Mouse (Mus musculus) gastrocnemius, postnatal 36 days (tissue): ENCODE results near the gene Cap2. TPM values are rescaled to one million over a fixed set of nuclear protein-coding genes. Genes with fewer than 3 reads are reported as not detected.

ENCODE experiments used
- DNase-seq, 2 experiments: peaks; one replicate each; pipeline ENCODE4 v3.0.0; 2022
- intact Hi-C: fragments of 180-260 bp; cut with DNase I; formaldehyde crosslinking; loops from one replicate; pipeline ENCODE4 v1.15.1; 2025
- total RNA-seq, 2 experiments: library from RNA; stranded (reverse); gene quantifications; 2 replicates each; pipeline ENCODE4 v1.2.3; 2021

Cap2 gene
- total RNA-seq, 2 experiments from 2014 or later: 249 to 277 TPM

GRCm38 (mm10) chr13:46669048-46669619 is 167.5 kb downstream of the Cap2 start, which contains the start of gene Fam8a1:
TSS of gene Fam8a1 (plus strand) at chr13:46669522.
- intact Hi-C loops: no loop called here
- DNase-seq: peak; percentile 91 to 93

- DNase-seq: no peak
- intact Hi-C loops: no loop called here
Observed at GRCm38 (mm10) chr13:46669620-46670271, 168.1 kb downstream of the Cap2 start.

GRCm38 (mm10) chr13:46670514-46670913 is 168.9 kb downstream of the Cap2 start:
- intact Hi-C loops: no loop called here
- DNase-seq: no peak

GRCm38 (mm10) chr13:46674601-46675000 is 173.0 kb downstream of the Cap2 start:
- intact Hi-C loops: no loop called here

GRCm38 (mm10) chr13:46677721-46678120 is 176.1 kb downstream of the Cap2 start:
- intact Hi-C loops: no loop called here
- no peak for DNase-seq

More at GRCm38 (mm10) chr13:46674601-46675000, 173.0 kb downstream of the Cap2 start:
- no peak for DNase-seq

- DNase-seq: no peak
- intact Hi-C loops: loop anchor here (5.0 kb wide), 1 partner anchor 34 kb away; no protein-coding TSS in a partner anchor
Observed at GRCm38 (mm10) chr13:46682921-46683320, 181.3 kb downstream of the Cap2 start.

GRCm38 (mm10) chr13:46683370-46683769 is 181.7 kb downstream of the Cap2 start:
- no peak for DNase-seq
- intact Hi-C loops: loop anchor here (5.0 kb wide), 1 partner anchor 34 kb away; no protein-coding TSS in a partner anchor

- no peak for DNase-seq
- intact Hi-C loops: no loop called here
Observed at GRCm38 (mm10) chr13:46690559-46691241, 189.1 kb downstream of the Cap2 start.

- intact Hi-C loops: no loop called here
- no peak for DNase-seq
Observed at GRCm38 (mm10) chr13:46695296-46695908, 193.8 kb downstream of the Cap2 start.

GRCm38 (mm10) chr13:46695932-46696331 is 194.3 kb downstream of the Cap2 start:
- intact Hi-C loops: no loop called here
- DNase-seq: no peak

GRCm38 (mm10) chr13:46696788-46697187 is 195.1 kb downstream of the Cap2 start:
- DNase-seq: no peak
- intact Hi-C loops: no loop called here

GRCm38 (mm10) chr13:46699372-46699771 is 197.7 kb downstream of the Cap2 start:
- intact Hi-C loops: no loop called here
- no peak for DNase-seq

Other genes starting within 250 kb of the Cap2 start
- gene Stmnd1, start 228.1 kb upstream of the Cap2 start, total RNA-seq: under 1 TPM in 1 of 2 experiments, not detected in 1; 0.30 TPM
- gene Rbm24, start 83.4 kb upstream of the Cap2 start, total RNA-seq: 100 to 1,000 TPM; 176 to 180 TPM
- gene Fam8a1, start 167.7 kb downstream of the Cap2 start, total RNA-seq: 10 to 100 TPM; 22.4 to 25.4 TPM
- gene Nup153, start 226.1 kb downstream of the Cap2 start, total RNA-seq: 10 to 100 TPM; 40.1 to 43.8 TPM